Mouse (Mus musculus) midbrain, embryonic 16.5 days (tissue): ENCODE results near the gene Il17c. TPM values are rescaled to one million over a fixed set of nuclear protein-coding genes. Genes with fewer than 3 reads are reported as not detected.

Source experiments
- ATAC-seq: fragments of 200-750 bp; cut with Nextera tagmentation; 2 replicates; pipeline ENCODE4 v1.8.0; 2017; ENCODE audit warnings: moderate TSS enrichment
- H3K27ac ChIP-seq: fragments of 300-500 bp; sonication (generic); 2 replicates; pipeline ENCODE4 v1.5.1; 2014; ENCODE audit warnings: mild to moderate bottlenecking, low read length, mixed read lengths
- H3K27me3 ChIP-seq: fragments of 300-500 bp; sonication (generic); 2 replicates; pipeline ENCODE4 v1.6.1; 2014; ENCODE audit warnings: low read depth, low read length, mixed read lengths; ENCODE audit not compliant: control insufficient read depth, insufficient read depth
- H3K36me3 ChIP-seq: fragments of 300-500 bp; sonication (generic); 2 replicates; pipeline ENCODE4 v1.6.1; 2014; ENCODE audit warnings: mild to moderate bottlenecking, low read length, moderate library complexity, mixed read lengths; ENCODE audit not compliant: control insufficient read depth, insufficient read depth
- H3K4me1 ChIP-seq: fragments of 300-500 bp; sonication (generic); 2 replicates; pipeline ENCODE4 v1.6.1; 2014; ENCODE audit warnings: mild to moderate bottlenecking, low read length, mixed read lengths; ENCODE audit not compliant: control insufficient read depth, insufficient read depth
- H3K4me2 ChIP-seq: fragments of 300-500 bp; sonication (generic); 2 replicates; pipeline ENCODE4 v1.6.1; 2014; ENCODE audit warnings: mild to moderate bottlenecking, low read length, mixed read lengths
- H3K4me3 ChIP-seq: fragments of 300-500 bp; sonication (generic); 2 replicates; pipeline ENCODE4 v1.5.1; 2014; ENCODE audit warnings: low read depth, mild to moderate bottlenecking, low read length, moderate library complexity, mixed read lengths
- H3K9ac ChIP-seq: fragments of 300-500 bp; sonication (generic); 2 replicates; pipeline ENCODE4 v1.6.1; 2014; ENCODE audit warnings: low read depth, low read length, mixed read lengths
- H3K9me3 ChIP-seq: fragments of 300-500 bp; sonication (generic); replicated peaks from 2 replicates; pipeline ENCODE4 v1.6.1; 2014; ENCODE audit warnings: mild to moderate bottlenecking, low read length, mixed read lengths; ENCODE audit not compliant: control insufficient read depth, poor library complexity, severe bottlenecking
- WGBS: fragments of 180-500 bp; shearing (Covaris S2); extraction: QIAGEN DNeasy Blood & Tissue Kit; methylation state at CpG from one replicate; pipeline ENCODE4 v1.1.7; 2014; 5-methylcytosine and 5-hydroxymethylcytosine counted together
- polyA plus RNA-seq: library from polyadenylated mRNA; unstranded; fragments of >200 nt; fragmentation: Nextera tagmentation; extraction: Ambion mirVana; gene quantifications from 2 replicates; pipeline ENCODE4 v1.2.1, GENCODE M21; 2015

Il17c gene
- polyA plus RNA-seq = not detected in 2 replicates

DNA sequence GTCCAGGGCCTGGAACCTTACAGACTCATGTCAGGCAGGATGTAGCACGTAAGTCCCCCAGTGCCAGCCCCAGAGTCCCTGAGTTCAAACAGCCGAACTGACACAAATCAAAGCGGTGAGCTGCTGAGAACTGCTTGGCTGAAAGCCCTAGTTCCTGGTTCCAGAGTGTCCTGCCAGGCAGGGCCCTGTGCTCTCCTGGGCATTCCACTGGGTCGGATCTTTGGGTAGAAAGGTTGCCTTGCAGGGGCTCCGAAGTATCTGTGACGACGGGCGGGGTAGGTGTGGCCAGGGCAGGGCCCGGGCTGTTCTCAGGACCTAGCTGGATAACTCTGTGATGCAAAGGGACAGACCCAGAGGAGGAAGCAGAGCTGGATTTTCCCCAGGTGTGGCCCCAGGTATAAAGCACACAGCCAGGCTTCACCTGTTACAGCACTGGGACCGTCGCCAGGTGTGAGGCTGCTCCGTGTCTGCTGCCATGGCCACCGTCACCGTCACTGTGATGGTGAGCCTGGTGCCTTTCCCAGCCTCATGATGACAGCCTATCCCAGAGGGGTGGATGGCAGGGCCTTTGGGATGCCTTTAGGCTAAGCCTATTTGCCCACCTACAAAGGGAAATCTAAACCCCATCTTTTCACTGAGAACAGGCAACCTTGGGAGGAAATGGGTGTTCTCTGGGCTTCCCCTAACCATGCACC lies at the start of gene Il17c:
Gene Il17c (plus strand): TSS at position 645 of the 695 bp plus-strand sequence.
- peaks cover 5% of the 10 kb centered on the region for H3K36me3 ChIP-seq

DNA sequence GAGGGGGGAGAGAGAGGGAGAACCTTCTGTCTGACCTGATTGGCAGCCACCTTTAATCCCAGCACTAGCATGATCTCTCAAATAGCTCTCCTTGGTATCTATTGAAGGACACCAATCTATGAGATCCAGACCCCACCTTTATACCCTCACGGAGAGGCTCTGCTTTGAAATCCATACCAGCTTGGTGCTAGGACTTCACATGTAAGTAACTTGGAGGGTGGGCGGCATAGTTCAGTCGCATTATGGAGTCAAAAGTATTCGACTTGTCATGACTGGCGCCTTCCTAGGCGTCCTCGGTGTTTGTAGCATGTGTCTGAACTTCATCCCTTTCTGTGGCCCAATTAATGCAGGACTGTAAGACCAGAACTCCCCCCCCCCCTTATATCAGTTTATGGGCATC lies 46.5 kb upstream of the Il17c start:
- no peaks in the 10 kb centered on the region for H3K27me3 ChIP-seq
- WGBS = 95% methylated on average over 7 of the region's 7 CpGs
- H3K4me3 ChIP-seq = no peak overlapping the region
- peak overlapping the region; percentile 54 for H3K4me2 ChIP-seq
- ATAC-seq = 0 out of 2 replicates have a peak, but pooled peaks have one; percentile 1
- H3K36me3 ChIP-seq = no peaks in the 10 kb centered on the region
- H3K4me1 ChIP-seq = peaks cover 22% of the 10 kb centered on the region
- no peak overlapping the region for H3K27ac ChIP-seq
- H3K9ac ChIP-seq = no peak overlapping the region
- no peaks in the 10 kb centered on the region for H3K9me3 ChIP-seq

More for the DNA sequence above, at the start of gene Il17c:
- H3K4me3 ChIP-seq = no peak within 1 kb of the TSS
- H3K4me2 ChIP-seq = no peak within 1 kb of the TSS
- no peak within 1 kb of the TSS for H3K27ac ChIP-seq
- H3K9ac ChIP-seq = no peak within 1 kb of the TSS
- WGBS = 86% methylated on average over 14 of the region's 14 CpGs
- no peaks in the 10 kb centered on the region for H3K9me3 ChIP-seq
- no peaks in the 10 kb centered on the region for H3K4me1 ChIP-seq
- no peak for ATAC-seq
- H3K27me3 ChIP-seq = no peaks in the 10 kb centered on the region

DNA sequence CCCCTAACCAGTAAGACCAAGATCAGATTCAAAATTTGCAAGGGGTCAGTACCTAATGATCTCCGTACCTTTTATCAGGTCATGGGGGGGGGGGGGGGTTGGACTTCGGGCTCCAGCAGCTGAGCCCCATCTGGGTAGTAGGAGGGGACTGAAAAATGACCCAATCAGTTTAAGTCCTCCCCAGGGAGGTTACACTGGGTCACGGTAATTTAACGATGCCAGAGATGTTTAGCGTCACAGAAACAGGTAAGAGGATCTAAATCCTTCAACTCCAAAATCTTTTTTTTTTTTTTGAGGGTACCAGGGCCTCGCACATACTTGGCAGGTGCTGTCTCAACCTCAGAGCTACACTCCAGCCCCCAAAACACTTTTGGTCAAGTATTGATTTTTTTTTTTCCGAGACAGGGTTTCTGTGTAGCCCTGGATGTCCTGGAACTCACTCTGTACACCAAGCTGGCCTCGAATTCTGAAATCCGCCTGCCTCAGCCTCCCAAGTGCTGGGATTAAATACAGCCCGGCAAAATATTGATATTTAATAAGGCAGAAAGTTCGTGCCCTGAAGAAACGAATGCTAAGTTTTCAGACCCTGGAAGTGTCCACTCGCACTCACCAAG lies 46.0 kb upstream of the Il17c start:
- Histone ChIP-seq H3K4me3 (peak overlapping the region; percentile 93), H3K4me1 (peaks cover 22% of the 10 kb centered on the region), H3K9me3 (no peaks in the 10 kb centered on the region), H3K9ac (peak overlapping the region; percentile 36), H3K4me2 (peak overlapping the region; percentile 54), H3K27me3 (no peaks in the 10 kb centered on the region), H3K36me3 (0 out of 2 replicates have a peak, but pooled peaks cover under 1% of the 10 kb centered on the region), H3K27ac (0 out of 2 replicates have a peak overlapping the region, but pooled peaks have one; percentile 6)
- WGBS = 28% methylated on average over 13 of the region's 13 CpGs
- peak; percentile 49 for ATAC-seq

DNA sequence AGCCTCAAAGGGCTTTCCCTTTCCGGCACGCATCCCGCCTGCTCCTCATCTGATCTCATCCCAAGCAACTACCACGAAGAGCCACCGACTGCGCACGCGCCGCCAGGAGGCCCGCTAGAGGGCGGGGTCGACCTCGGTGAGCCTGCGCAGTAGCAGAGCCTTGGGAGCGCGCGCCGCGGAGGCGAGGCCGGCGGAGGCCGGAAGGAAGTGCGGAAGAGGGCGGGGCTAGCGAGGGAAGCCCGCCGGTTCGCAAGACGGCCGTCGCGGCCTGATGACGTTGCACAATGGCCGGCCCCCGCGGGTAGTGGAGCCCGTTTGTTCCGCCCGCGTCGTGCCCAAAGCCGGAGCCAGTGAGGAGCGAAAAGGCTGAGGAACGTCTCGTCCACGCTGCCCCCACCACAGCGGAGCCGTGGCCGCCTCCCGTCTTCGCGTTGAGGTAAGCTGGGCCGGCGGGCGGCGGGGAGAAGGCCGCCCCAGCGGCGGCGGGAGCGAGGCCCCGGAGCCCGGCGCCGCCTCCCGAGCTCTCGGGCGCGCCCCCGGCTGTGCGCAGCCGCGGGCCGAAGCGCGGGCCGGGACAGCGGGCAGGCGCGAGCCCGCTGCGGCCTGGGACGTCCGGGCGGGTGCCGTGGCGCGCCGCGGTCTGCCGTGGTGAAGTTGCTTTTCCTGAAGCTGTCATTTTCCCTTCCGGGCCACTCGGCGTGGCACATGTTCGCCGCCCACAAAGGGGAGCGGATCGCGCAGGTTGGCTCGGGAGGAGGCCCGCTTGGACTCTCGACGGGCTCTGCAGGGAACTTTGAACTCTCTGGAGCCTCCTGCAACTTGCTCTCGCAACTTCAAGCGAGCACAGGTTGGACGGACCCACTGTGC lies 45.2 kb upstream of the Il17c start, which contains the start of gene Zc3h18:
Gene Zc3h18 (plus strand): TSS at position 245 of the 867 bp plus-strand sequence.
- peak within 1 kb of the TSS; percentile 86 for H3K4me2 ChIP-seq
- peak within 1 kb of the TSS; percentile 90 for H3K27ac ChIP-seq
- ATAC-seq = peak; percentile 91
- peaks cover 22% of the 10 kb centered on the region for H3K4me1 ChIP-seq
- peak within 1 kb of the TSS; percentile 78 for H3K9ac ChIP-seq
- peaks cover 3% of the 10 kb centered on the region; the same call in 1 of the 2 replicates for H3K36me3 ChIP-seq
- H3K4me3 ChIP-seq = peak within 1 kb of the TSS; percentile 93
- 0% methylated on average over 63 of the region's 107 CpGs for WGBS
- H3K27me3 ChIP-seq = no peaks in the 10 kb centered on the region
- H3K9me3 ChIP-seq = no peaks in the 10 kb centered on the region

DNA sequence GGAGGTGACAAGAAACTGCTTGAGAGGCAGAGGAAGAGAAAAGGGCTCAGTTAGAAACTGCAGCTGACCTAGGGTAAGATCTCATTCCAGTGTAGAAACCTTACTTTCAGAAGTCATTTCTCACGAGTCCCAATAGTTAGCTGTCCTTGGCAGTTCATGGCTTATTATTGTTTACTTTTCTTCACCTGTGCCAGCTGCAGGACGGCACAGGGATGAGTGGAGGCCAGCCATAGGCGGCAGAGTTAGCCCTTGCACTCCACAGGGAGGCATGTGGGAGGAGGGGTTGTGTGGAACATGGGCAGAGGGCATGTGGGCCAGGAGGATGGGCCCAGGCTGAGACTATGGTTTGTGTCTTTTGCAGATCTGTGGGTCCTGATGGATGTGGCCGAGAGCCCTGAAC lies 38.8 kb upstream of the Il17c start:
- no peaks in the 10 kb centered on the region for H3K27me3 ChIP-seq
- no peak overlapping the region for H3K27ac ChIP-seq
- 85% methylated on average over 4 of the region's 4 CpGs for WGBS
- H3K4me3 ChIP-seq = no peak overlapping the region
- H3K4me1 ChIP-seq = peaks cover 8% of the 10 kb centered on the region
- H3K9me3 ChIP-seq = no peaks in the 10 kb centered on the region
- H3K36me3 ChIP-seq = peaks cover 18% of the 10 kb centered on the region
- no peak overlapping the region for H3K9ac ChIP-seq
- H3K4me2 ChIP-seq = no peak overlapping the region
- no peak for ATAC-seq

DNA sequence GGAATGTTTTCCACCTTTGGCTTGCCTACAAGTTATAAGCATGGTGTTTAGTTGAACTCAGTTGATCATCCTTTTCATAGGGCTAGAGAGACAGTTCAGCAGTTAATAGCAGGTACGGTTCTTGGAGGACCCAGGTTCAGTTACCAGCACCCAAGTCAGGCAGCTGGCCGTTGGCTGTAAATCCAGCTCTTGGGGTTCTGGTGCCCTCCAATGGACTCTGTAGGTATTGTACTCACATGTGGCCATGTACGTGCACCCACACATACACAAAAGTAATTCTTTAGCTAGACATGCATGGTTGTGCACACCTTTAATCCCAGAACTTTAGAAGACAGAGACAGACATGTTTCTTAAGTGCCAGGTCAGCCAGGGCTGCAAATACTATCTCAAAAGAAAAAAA lies 32.5 kb upstream of the Il17c start:
- no peak overlapping the region for H3K9ac ChIP-seq
- no peak for ATAC-seq
- H3K27me3 ChIP-seq = no peaks in the 10 kb centered on the region
- H3K36me3 ChIP-seq = peaks cover 36% of the 10 kb centered on the region
- 83% methylated on average over 3 of the region's 3 CpGs for WGBS
- H3K4me1 ChIP-seq = no peaks in the 10 kb centered on the region
- H3K4me3 ChIP-seq = no peak overlapping the region
- H3K27ac ChIP-seq = no peak overlapping the region
- H3K9me3 ChIP-seq = no peaks in the 10 kb centered on the region
- no peak overlapping the region for H3K4me2 ChIP-seq

DNA sequence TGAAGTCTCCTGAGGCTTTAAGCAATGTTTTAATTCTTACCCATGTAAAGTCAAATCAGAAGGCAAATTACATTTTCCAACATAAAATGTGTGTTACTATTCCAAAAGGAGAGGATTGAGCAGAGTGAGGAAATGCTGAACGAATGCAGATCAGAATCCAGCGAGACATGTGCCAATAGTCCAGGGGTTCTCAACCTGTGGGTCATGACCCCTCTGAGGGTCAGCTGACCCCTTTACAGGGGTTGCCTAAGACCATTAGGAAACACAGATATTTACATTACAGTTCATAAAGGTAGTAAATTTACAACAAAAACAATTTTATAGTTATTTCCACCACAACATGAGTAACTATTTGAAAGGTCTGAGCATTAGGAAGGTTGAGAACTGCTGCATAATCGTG lies 31.1 kb upstream of the Il17c start:
- ATAC-seq = no peak
- WGBS = 87% methylated on average over 3 of the region's 3 CpGs
- Histone ChIP-seq H3K27ac (no peak overlapping the region), H3K4me1 (no peaks in the 10 kb centered on the region), H3K27me3 (no peaks in the 10 kb centered on the region), H3K4me3 (no peak overlapping the region), H3K4me2 (no peak overlapping the region), H3K9me3 (no peaks in the 10 kb centered on the region), H3K36me3 (peaks cover 34% of the 10 kb centered on the region), H3K9ac (no peak overlapping the region)

DNA sequence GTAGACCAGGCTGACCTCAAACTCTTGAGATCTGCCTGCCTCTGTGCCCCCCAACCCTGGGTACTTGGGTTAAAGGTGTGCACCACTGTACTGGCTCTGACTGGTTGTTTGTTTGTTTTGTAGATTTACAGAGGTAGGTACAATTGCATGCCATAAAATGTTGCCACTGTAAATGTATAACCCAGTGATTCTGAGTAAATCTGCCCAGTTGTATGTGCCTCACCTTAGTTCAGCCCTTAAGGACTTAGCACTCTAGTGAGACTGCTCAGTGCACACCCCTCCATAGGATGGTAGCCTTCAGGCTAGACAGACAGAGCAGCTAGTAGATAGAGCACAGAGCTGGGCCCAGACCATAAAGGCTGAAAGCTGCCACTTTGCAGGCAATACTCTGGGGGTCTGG lies 28.1 kb upstream of the Il17c start:
- Histone ChIP-seq H3K9ac (no peak overlapping the region), H3K4me1 (no peaks in the 10 kb centered on the region), H3K4me2 (no peak overlapping the region), H3K4me3 (no peak overlapping the region), H3K9me3 (no peaks in the 10 kb centered on the region), H3K36me3 (peaks cover 20% of the 10 kb centered on the region), H3K27ac (no peak overlapping the region), H3K27me3 (no peaks in the 10 kb centered on the region)
- no peak for ATAC-seq
